Mouse (Mus musculus) induced T-regulatory cell, adult 2 months (primary cell): Measurements from ENCODE around the gene Gpr180.
"Not testable (repeated sequence)": the region's sequence is repeated elsewhere in the genome, so short reads cannot be mapped to it uniquely, and the experiment has no call there.

Experiments
- DNase-seq: peaks from one replicate; pipeline ENCODE4 v3.0.0-alpha.2; 2012; ENCODE audit warnings: low read depth

The Gpr180 gene

DNA sequence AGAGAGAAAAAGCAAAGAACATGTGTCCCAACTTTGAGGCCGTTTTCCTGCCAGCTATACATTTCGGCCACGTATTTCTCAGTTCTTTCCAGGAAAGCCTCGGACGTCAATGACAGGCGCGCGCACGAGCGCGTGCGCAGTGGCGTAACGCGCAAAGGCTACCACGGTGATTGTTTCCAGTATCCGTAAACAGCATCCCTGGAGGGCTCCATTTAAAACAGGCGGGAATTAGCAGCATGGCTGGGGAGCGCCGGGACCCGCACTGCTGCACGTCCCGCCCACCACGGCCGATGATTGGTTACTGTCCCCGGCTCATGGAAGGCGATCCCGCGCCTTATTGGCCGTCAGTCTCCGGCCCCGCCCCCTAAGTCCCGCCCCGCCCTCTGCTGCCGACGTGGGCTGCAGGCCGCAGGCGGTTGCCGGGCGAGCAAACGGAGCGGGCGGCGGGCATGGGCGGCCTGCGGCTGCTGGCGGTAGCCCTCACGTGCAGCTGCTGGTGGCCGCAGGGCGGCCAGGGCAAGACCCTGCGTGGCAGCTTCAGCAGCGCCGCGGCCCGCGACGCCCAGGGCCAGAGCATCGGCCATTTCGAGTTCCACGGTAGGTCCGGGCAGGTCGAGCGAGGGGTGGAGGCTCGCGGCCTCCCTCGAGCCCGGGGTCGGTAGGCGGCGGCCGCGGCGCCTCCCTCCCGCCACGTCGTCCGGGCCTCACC lies at the start of gene Gpr180:
TSS of gene Gpr180 (plus strand) at position 415 of the 709 bp plus-strand sequence.
- peak; percentile 97 for DNase-seq

DNA sequence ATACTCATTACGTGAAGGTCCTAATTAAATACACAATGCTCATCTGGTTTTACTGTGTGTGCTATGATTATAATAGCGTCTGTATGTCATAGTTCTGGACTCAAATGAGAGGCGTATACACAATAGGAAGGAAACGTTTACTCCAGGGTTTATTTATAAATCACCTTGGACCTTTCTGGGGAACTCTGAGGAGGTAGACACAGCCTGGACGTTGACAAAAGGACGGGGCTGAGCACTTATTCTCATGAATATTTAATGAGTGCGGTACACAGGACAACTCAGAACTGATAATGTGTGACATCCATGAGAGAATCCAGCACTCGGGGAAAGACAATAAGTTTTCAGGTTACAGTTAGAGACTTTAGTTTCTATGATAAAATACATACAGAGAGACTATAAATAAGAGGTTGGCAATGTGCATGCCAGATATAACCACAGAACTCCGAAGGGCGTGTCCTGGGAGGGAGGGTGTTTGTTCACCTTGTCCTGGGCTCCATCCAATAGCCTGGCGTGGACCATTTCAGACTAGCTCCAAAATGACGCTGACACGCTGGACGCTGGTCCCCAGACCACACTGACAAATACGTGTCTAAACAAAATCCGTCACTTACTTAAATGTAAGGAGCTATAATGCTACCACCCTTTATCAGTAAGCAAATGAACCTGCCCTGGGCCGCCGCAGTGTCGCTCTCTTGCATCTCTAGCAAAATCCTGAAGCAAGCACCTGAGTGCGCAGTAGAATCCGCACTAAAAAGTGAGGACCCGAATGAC lies 48.3 kb upstream of the Gpr180 start:
- DNase-seq = no peak

DNA sequence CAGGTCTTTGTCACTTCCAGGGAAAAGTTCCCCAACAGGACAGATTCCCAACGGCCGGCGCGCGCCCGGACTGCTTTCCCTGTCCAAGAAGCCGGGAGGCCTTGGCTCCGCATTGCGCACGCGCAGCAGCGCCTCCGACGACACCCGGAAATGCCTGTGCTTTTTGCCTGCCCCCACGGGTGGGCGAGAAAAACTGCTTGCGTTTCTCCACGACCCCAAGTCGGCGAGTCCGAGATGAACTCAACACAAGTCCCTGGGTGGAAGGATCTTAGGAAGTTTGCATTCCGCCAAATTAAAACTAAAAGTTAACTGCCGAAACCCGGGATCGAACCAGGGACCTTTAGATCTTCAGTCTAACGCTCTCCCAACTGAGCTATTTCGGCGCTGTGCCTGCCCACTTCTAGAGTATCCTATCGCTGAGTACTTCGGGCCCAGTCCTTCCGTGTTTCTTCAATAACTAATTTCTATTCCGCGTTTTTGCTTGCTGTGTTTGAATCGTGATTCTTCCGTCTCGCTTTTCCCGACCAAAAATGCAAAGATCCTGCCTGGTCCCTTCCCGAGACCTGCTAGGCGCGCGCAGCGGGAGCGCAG lies 47.6 kb upstream of the Gpr180 start:
- peak; percentile 92 for DNase-seq

DNA sequence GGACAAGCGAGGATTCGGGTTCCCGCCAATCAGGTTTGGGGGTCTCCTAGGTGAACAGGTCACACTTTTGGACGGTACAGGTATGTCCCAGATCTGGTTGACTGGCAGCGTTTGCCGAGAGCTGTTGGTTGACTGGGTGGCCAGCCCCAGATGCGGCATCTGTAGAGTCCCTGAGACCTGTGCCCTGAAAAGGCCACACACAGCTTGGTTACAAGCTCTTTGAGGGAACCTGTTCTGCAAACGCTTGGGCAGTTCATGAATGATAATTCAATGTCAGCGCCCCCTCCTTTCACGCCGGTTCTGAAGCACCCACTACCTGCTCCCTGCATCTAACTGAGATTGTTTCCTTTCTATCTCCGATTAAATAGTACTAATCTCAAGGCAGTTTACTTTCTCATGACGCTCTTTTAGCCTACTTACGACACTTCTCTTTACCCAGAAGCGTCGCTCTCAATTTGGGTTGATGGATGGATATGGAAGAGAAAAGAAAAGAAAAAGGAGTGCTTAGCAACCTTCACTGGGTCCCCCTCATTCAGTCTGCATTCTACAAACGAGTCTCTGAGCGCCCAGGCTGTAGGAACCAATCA lies 47.1 kb upstream of the Gpr180 start:
- DNase-seq = peak; percentile 63

DNA sequence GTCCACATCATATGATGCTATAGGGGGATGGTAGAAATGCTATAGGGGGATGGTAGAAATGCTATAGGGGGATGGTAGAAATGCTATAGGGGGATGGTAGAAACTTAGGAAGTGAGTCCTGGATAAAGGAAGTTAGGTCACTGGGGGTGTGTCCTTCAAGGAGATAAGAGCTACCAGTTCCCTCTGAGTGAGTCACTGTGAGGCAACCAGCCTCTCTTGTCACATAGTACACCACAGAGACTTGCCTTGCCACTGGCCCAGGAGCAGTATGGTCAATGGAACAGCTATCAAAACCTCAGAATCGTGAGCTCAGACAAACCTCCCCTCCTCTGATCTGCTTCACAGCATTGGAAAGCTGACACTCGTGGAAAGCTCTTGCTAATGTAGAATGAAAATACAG lies 38.7 kb upstream of the Gpr180 start:
- DNase-seq = no peak

DNA sequence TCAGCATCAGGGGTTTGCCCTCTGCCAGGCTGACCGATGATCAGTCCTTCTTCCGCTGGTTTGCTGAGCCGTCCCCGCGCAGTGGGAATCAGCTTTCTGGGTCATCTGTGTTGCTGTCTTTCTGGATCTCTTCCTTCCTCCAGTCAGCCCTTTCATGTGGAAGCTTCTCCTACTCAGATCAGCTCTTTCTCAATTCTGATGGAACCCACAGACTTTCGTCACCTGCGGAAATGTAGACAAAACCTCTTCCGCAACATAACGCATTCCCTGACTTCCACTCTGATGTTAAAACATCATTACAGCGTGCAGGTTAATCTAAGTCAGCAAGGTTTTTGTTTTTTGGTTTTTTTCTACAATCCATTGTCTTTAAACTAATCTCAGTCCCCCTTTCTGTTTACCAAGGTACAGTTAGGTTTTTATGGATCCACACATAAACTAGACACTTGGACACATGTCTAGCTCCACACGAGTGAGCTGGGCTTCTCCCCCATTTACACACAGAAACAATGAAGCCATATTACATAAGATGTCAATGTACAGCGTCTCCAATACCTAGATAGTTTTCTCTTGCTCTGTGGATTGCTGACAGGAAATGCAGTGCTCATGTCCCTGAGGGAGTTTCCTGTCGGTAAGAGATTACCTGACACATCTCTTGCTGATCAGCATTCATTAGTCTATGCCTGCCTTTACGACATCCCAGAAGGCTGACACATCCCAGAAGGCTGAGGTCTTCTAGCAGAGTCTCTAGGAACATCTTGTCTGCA lies 35.5 kb upstream of the Gpr180 start:
- no peak for DNase-seq

DNA sequence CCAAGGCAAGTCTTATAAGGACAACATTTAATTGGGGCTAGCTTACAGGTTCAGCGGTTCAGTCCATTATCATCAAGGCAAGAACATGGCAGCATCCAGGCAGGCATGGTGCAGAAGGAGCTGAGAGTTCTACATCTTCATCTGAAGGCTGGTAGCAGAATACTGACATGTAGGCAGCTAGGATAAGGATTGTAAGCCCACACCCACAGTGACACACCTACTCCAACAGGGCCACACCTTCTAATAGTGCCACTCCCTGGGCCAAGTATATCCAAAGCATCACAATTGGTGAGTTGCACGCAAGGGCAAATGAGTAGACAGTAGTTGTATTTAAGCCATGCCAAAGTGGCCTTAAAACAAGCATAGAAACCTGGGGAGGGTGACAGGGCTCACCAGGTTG lies 29.5 kb upstream of the Gpr180 start:
- not testable (repeated sequence) for DNase-seq

DNA sequence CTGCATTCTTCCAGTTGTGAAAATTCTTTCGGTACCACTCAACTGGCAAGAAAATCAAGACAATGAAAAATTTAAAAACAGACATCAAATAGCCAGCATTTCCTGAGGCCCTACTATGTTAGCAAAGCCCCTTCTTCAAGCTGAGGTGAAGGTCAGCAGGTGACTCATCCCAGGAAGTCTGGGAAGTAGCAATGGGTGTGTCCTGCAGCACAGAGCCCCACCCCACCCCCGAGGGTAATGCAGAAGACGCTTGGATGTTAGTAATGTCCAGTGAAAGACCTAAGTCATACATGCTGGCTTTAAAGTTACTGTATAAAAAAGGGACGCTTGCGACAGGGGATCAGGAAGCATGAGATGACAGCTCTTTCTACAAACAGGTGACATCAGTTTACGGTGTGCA lies 23.8 kb upstream of the Gpr180 start:
- no peak for DNase-seq

DNA sequence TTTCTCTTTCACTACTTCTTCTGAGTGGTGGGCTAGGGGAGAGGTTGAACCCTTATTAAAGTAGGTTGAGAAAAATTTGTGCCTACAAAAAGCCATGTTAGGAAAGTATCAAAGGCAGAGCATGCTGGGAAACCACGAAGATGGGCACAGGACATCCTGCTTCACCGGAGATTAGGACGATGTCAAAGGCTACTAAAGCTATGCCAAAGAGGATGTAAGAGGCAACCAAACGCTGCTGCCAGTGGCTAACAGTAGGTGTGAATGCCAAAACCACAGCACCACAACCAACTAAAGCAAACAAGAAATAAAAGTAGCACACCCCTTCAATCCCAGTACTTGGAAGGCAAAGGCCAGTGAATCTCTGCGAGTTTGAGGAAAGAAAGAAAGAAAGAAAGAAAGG lies 12.8 kb upstream of the Gpr180 start:
- DNase-seq = peak; percentile 8

DNA sequence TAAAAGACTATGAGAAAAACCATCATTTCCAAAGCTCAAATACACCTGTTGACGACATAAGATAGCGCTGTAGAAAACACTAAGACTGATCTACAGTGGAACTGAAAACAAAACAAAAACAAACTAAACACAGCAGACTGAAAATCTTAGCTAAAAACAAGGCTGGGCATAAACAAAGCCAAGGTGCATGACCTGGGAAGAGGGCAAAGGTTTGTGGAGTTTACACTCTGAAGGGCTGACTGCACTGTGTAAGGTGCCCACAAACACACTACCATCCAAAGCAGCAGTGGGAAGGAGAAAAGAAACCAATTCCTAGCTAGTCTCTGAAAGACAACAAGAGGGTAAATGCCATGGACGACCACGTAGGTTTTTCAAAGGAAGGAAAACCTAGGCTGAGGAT lies 12.2 kb upstream of the Gpr180 start:
- DNase-seq = no peak

DNA sequence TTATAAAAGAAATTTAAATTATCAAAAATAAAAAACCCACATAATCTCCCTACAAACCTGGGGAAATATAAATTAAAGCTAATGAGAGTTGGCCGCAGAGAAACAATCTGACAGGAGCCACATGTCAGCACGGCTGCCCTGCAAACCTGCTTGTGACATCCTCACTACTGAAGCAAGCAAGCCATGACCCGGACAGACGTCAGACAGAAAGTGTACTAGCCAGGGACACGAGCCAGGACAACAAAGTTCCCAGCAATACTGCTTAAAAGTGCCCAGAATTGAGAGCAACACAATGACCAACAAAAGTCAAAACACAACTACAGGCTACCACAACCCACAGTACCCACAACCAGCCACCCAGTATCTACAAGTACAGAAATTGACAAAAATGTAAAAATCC lies 10.7 kb upstream of the Gpr180 start:
- no peak for DNase-seq

DNA sequence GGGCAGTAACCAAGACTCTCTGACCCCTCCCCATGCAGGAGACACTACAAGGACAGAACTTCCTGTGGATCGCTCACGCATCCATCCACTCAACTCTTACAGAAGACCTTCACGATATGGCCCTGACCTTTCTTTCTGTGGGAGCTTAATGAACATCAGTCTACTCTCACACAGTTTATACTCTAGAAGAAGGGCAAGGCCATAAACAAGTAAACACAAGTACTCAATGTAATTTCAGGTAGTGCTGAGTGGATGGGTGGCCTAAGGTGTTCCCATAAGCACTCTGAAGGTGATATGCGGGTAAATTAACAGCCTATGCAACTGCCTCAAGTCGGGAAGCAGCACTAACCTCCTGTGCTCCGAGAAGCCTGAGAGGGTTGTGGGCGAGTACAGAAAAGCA lies 5.5 kb upstream of the Gpr180 start:
- peak; percentile 12 for DNase-seq

DNA sequence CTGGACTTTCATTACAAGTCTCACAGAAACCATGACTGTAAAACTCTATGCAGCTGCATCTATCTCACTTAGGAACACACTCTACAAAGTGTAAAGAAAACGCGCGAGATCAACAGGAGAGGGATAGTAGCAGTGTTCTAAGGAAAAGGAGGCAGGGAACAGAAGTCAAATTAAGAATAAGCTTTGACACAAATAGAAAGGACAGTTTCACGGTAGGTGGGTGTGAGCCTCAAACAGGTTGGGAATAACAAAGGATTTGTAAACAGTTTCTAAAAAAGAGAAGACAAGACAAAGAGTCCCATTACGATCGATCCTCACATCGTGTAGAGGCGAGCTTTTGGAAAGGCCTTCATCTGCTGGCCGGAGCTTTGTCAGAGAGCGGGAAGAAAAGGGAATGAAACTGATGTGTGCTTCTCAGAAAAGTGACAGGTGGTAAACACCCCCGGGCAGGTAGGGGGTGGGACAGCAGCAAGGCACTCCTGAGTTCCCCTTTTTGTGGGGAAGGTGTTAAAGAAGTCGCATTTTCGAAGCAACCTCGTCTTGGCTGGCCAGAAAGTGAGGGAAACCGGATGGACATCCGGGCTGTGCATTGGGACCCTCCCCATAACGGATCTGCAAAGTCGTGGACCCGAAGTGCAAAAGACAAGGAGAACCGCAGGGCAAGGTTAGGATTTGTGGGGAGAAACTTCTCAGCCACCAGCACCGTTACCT lies 4.9 kb upstream of the Gpr180 start:
- DNase-seq = no peak

DNA sequence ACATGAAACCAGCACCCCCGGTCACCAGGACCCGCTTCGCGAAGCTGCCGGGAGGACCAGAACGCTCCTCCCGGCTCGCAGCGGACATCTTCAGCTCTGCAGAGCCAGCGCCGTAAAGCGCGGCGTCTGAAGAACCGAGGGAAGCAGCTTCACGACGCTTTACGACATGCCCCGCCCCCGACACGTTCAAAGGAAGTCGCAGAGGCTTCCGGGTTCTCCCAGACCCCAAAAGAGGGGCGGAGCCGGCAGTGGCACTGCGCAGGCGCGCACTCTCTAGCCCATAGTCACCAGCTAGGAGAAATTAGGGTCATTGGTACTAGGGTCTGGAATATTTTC lies 4.3 kb upstream of the Gpr180 start, which contains the start of gene Tgds:
TSS of gene Tgds (minus strand) at position 114 of the 336 bp plus-strand sequence.
- peak; percentile 98 for DNase-seq

DNA sequence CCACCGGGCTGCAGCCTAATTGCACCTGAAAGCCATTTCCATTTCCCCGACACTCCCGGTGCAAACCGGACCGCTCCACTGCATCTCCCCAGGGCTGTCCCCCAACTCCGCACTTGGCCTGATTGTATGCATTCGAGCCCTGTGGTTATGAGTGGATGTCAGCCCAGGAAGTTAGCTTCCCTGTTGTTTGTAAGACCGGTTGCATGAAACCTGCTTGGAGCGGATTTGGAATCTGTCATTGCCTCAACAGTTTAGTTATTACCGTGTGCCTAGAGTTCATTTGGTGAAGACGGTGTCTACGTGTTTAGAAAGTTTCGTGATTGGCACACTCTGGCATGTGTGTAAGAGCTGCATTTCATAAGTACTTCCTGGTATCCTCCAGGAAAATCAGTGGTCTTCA lies 529 bp downstream of the Gpr180 start:
- DNase-seq = no peak

DNA sequence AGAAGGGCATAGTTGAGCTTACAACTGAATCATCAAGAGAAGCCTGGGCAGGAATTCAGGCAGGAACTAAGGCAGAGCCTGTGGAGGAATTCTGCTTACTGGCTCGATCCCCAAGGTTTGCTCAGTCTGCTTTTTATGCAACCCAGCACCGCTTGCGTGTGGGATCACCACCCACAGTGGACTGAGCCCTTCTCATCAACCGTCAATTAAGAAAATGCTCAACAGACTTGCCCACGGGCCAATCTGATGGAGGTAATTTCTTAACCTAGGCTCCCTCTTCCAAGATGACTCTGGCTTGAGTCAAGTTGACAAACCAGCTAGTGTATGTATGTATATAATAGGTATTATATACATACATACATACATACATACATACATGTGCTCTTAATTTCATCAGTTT lies 5.3 kb downstream of the Gpr180 start:
- no peak for DNase-seq

DNA sequence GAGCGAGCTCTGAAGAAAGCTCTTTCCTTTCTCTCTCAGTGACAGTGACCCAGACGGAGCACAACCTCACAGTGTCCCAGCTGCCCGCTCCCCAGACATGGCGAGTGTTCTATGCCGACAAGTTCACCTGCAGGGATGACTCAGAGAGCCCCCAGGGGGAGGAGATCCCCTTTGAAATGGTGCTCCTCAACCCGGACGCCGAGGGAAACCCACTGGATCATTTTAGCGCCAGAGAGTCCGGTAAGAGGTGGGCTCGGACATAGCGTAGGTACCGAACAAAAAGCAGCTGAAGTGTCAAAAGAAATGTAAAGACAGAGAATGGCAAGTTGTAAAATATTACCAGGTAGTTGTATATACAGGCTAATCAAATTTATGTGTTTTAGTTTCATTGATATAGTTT lies 11.1 kb downstream of the Gpr180 start:
- no peak for DNase-seq

DNA sequence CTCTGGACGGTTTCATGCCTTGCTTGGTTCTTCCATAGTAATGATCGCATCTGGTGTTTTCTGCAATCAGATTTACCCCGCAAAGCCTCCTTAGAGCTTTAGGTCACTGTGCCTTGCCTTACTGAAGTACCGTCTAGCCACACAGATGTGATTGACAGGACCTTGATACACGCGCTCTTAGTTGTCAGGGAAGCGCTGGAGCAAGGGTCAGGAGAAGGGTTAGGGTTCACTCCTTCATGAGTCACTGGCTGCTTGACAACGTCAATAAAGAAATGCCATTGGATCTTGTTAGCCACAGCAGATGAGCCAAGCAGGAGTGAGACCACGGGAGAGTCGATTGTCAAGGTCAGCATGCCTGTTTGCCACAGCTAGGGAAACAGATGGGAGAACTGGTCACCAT lies 11.6 kb downstream of the Gpr180 start:
- DNase-seq = no peak

DNA sequence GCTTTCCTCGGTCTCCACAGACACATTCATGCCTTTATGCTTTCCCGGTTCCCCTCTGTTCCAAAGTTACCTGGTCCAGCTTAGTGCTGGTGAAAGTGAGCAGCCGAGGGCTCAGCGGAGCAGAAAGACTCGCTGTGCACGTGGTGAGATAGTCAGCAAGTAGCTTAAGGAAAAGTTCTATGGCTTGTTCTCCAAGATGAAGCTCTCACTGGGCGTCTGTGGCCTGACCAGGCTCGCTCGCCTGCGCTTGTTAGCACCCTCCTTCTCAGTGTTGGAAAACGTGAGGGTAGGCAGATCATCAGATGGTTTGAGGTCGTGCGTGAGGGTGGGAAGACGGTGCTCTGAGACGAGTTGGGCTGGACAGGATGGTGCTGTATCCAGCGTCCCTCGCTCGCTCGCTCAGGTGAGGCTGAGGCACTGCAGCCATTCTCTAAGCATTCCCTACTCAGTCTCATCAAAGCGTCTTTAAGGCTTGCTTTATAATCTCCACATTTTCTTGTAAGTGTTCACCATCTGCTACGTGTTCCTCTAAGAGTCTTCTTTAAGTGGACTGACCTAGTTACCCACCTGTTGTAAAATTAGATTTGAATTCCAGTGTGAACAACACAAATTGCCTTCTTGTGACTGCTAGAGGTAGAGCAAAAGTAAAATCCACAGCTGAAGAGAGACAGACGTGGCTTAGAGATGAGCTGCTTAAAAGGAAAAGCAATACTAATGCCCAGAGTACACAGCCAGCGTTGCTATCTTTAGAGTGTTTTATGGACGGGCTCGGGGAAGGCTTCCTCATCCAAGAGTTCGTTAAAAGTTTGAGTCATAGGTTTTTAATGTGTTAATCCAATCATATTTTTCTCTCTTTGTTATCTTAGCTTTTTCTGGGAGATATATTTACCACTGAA lies 13.9 kb downstream of the Gpr180 start:
- no peak for DNase-seq

DNA sequence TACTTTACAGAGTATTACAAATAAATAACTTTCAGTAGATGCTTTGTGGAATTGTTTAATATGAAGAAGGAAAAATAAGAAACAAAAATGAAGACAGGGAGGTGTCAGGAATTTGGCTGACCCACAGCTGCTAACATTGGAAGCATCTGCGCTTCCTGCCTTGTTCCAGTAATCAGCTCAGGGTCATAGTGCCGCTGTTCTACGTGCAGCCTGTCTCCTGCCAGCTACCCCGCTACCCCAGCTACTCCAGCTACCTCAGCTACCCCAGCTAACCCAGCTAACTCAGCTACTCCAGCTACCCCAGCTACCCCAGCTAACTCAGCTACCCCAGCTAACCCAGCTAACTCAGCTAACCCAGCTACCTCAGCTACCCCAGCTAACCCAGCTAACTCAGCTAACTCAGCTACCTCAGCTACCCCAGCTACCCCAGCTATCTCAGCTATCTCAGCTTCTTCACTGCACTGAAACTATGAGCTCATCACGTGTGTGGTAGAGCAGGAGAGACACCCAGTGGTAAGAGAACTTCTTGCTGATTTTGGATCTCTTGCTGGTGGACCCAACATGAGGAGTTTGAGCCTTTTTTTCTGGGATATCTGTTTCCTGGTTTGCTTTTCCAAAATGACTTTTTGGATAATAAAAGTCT lies 14.8 kb downstream of the Gpr180 start:
- DNase-seq = peak; percentile 25
